Mouse (Mus musculus) gastrocnemius, adult 8-10 months (tissue): Measurements from ENCODE around the gene Pik3c2a. TPM values are rescaled to one million over a fixed set of nuclear protein-coding genes. Genes with fewer than 3 reads are reported as not detected.

Experiments
- DNase-seq, 2 experiments: peaks; one replicate each; pipeline ENCODE4 v3.0.0; 2022; ENCODE audit warnings: low spot score in 2 of 2
- total RNA-seq, 4 experiments: library from RNA; stranded (reverse); gene quantifications; 2 replicates each; pipeline ENCODE4 v1.2.4; 2022

Pik3c2a gene
- total RNA-seq, 4 experiments from 2014 or later = 3.9 to 7.0 (median 5.7) TPM

DNA sequence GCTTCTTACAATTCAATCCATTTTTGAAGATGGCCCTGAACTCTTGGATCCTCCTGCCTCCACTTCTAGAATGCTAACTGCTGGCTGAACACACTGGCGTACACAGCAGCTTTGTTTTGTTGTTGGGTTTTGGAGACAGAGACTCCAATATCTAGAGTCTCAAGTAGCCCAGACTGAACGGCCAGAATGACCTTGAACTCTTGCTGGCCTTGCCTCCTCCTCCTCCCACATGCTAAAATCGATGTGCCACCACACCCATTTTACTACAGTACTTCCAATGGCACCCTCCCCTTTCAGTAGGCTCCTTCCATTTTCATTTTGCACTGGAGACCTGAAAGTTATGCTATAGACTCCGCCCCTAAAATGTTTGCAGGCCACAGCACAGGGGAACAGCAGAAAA, 142.1 kb downstream of the Pik3c2a start:
- no peak for DNase-seq

DNA sequence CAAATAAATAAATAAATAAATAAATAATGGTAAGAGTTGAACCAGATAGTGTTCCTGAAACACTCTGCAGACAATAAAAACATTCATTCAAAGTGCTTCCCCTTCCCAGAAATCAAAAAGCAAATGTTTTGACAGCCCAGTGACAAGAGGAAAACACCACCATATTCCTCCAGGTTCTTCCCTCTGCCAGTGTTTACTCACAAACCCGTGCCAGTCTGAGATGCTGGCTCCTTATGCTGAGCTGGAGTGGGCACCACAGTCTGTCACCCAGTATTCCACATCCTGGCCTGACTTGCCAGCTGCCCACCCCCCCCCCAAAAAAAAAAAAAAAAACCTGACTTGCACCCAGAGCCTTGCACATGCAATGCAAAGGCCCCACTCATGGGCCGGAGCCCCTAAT, 144.4 kb downstream of the Pik3c2a start:
- DNase-seq = no peak

DNA sequence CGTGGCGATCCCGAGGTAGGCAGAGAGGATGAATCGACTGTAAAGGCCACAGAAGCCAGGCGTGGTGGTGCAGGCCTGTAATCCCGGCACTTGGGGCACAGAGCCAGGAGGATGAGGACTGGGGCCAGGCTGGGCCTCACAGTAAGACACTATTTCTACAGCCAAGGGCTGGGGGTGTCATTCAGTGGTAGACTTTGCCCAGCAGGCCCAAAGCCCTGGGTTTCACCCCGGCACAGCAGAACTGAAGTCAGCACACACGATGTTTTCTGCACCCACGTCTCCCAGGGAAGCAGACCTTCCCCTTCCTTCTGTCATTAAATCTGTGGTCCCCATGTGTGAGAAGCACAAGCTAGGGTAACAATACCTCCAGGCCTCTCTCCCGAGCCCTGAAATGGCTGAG, 144.9 kb downstream of the Pik3c2a start:
- DNase-seq = no peak

DNA sequence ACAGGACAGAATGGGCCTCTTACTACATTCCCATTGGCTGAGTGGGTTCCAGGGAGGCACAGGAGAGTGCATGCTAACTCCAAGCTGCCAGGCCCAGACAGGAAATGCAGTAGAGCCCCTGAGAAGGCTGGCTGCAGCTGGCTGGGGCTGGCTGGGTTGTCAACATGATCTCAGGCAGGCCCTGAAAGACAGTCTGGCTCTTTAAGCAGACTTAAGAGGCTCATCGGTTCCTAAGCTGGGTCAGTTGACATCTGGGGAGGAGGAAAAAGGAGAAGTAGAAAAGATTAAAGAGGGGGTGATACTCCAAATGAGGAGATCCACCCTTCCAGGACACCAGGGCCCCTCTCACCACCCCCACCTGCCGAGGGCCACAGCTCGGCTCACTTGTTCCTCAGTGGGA, 148.3 kb downstream of the Pik3c2a start:
- DNase-seq = no peak

DNA sequence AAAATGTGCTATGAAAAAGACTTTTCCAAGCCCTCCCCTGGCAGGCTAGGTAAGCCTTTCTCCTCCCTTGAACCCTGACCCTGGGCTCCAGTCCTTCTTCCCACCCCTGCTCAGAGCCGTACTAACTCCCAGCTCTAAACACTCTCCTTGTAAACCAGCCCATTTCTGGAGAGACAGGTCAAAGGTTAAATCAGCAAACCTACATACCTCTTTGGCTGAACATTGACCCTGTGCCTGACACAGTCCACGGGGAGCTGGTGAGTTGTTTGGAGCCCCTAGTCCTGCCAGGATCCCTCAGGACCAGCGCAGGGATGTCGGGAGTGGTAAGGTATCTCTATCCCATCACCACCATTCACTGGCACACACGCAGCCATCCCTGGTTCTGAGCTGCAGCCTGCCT, 150.9 kb downstream of the Pik3c2a start:
- DNase-seq = no peak

DNA sequence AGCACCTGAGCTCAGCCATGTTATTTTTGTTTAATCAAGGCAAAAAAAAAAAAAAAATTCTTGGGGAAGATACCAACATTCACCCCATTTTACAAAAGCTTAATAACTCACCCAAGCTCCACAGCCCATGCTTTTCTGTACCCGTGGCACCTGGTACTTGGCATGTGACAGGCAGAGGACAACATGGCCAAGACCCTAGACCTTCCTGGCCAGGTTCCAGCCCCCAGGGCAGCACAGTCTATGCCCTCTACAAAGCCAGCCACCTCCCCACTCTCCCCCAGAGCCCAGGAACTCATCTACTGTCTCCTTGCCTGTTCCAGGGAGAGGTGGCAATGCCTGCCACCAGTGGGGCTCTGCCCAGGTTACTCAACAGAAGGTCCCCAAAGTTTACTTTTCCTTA, 152.7 kb downstream of the Pik3c2a start:
- DNase-seq = no peak

DNA sequence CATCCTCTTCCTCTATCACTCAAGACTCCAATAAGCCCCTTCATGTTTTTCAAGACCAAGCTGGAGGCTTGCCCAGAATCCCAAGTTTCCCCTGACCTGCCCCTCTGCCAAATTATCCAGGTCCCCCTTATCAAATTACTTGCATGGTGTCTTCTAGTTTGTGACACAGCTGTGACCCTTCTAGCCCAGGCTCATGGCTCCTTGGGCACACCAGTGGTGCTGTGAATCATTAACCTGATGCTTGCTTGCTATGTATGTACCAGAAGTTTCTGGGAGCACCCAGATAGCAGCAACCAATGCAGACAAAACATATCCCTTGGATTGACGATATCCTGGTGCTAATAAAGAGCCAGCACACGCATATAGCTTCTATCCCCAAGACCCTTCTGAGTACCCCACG, 154.3 kb downstream of the Pik3c2a start:
- no peak for DNase-seq

DNA sequence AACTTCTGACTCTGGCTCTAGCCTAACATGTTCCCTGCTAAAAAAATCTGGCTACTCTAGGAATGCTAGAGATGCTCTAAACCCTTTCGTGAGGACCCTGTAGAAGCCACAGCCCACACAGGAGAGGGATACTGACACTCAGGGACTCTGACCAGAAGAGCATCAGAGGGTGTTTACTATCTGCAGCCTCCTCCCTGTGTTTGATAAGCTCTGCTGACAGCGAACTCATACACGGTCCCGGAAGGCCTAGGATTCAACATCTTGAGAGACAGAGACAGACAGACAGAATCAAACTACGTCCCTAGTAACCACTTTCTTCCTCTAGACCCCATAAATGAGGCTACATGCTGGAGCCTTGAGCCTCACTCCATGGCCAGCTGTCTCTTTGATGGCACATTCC, 155.3 kb downstream of the Pik3c2a start:
- no peak for DNase-seq

Other genes with a start within 250 kb of the Pik3c2a start
- gene Plekha7, start 135.1 kb downstream of the Pik3c2a start, total RNA-seq = 1 to 10 TPM in 3 of 4 experiments, under 1 TPM in 1; 0.51 to 2.6 (median 1.4) TPM
- 100 to 1,000 TPM; 211 to 298 (median 263) TPM for gene Rps13, start 109.3 kb downstream of the Pik3c2a start, total RNA-seq
- gene Nucb2, start 60.9 kb upstream of the Pik3c2a start, total RNA-seq = 1 to 10 TPM; 1.3 to 5.3 (median 2.6) TPM